Mouse (Mus musculus) G1E (cell line): ENCODE data around the gene Rnf216.

Experiments used
- CTCF ChIP-seq: IDR thresholded peaks from 2 replicates; pipeline ENCODE4 v1.5.1; 2012; ENCODE audit warnings: low read depth, low read length, inconsistent platforms, mixed read lengths
- GATA1 ChIP-seq: IDR thresholded peaks from 2 replicates; pipeline ENCODE4 v1.6.1; 2012; ENCODE audit warnings: borderline replicate concordance, low read length, inconsistent platforms, mixed read lengths
- TAL1 ChIP-seq: conservative IDR thresholded peaks from 2 replicates; pipeline ENCODE4 v1.6.1; 2012; ENCODE audit warnings: low read depth, low read length, inconsistent platforms, mixed read lengths

- TF ChIP-seq CTCF (no peak), TAL1 (no peak), GATA1 (no peak)
These were observed 41.0 kb upstream of the Rnf216 start for GRCm38 (mm10) chr5:143153756-143154155.
